Mouse (Mus musculus) midbrain, embryonic 16.5 days (tissue): ENCODE results near the gene Rer1. TPM values are rescaled to one million over a fixed set of nuclear protein-coding genes. Genes with fewer than 3 reads are reported as not detected.

Experiments used
- ATAC-seq: fragments of 200-750 bp; cut with Nextera tagmentation; 2 replicates; pipeline ENCODE4 v1.8.0; 2017; ENCODE audit warnings: moderate TSS enrichment
- H3K27ac ChIP-seq: fragments of 300-500 bp; sonication (generic); 2 replicates; pipeline ENCODE4 v1.5.1; 2014; ENCODE audit warnings: mild to moderate bottlenecking, low read length, mixed read lengths
- H3K27me3 ChIP-seq: fragments of 300-500 bp; sonication (generic); 2 replicates; pipeline ENCODE4 v1.6.1; 2014; ENCODE audit warnings: low read depth, low read length, mixed read lengths; ENCODE audit not compliant: control insufficient read depth, insufficient read depth
- H3K36me3 ChIP-seq: fragments of 300-500 bp; sonication (generic); 2 replicates; pipeline ENCODE4 v1.6.1; 2014; ENCODE audit warnings: mild to moderate bottlenecking, low read length, moderate library complexity, mixed read lengths; ENCODE audit not compliant: control insufficient read depth, insufficient read depth
- H3K4me1 ChIP-seq: fragments of 300-500 bp; sonication (generic); 2 replicates; pipeline ENCODE4 v1.6.1; 2014; ENCODE audit warnings: mild to moderate bottlenecking, low read length, mixed read lengths; ENCODE audit not compliant: control insufficient read depth, insufficient read depth
- H3K4me2 ChIP-seq: fragments of 300-500 bp; sonication (generic); 2 replicates; pipeline ENCODE4 v1.6.1; 2014; ENCODE audit warnings: mild to moderate bottlenecking, low read length, mixed read lengths
- H3K4me3 ChIP-seq: fragments of 300-500 bp; sonication (generic); 2 replicates; pipeline ENCODE4 v1.5.1; 2014; ENCODE audit warnings: low read depth, mild to moderate bottlenecking, low read length, moderate library complexity, mixed read lengths
- H3K9ac ChIP-seq: fragments of 300-500 bp; sonication (generic); 2 replicates; pipeline ENCODE4 v1.6.1; 2014; ENCODE audit warnings: low read depth, low read length, mixed read lengths
- H3K9me3 ChIP-seq: fragments of 300-500 bp; sonication (generic); replicated peaks from 2 replicates; pipeline ENCODE4 v1.6.1; 2014; ENCODE audit warnings: mild to moderate bottlenecking, low read length, mixed read lengths; ENCODE audit not compliant: control insufficient read depth, poor library complexity, severe bottlenecking
- WGBS: fragments of 180-500 bp; shearing (Covaris S2); extraction: QIAGEN DNeasy Blood & Tissue Kit; methylation state at CpG from one replicate; pipeline ENCODE4 v1.1.7; 2014; 5-methylcytosine and 5-hydroxymethylcytosine counted together
- polyA plus RNA-seq: library from polyadenylated mRNA; unstranded; fragments of >200 nt; fragmentation: Nextera tagmentation; extraction: Ambion mirVana; gene quantifications from 2 replicates; pipeline ENCODE4 v1.2.1, GENCODE M21; 2015

The Rer1 gene
- polyA plus RNA-seq, 1 experiment from 2014 or later, result 124 TPM

DNA sequence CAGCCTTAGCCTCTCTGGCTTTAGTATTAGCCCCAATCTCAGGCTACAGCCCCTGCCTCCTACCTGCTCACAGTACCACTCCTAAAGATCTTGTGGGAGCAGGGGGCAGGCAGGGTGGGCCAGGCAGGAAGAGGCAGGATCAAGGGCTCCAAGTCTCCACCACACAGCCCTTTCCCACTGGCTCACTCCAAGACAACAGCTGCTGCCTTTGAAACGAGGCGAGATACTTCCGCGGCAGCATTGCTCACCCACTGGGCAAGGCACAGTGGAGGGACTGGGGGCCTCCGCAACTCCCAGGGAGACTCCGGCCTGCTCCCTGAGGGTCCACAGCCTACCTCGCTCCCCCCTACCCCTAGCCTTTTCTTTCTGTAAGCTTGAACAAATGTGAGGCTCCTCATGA is 52.0 kb downstream of the Rer1 start:
- H3K4me1 ChIP-seq, result peaks cover 17% of the 10 kb centered on the region
- no peak overlapping the region for H3K27ac ChIP-seq
- no peak overlapping the region for H3K4me2 ChIP-seq
- 0 out of 2 replicates have a peak overlapping the region, but pooled peaks have one; percentile 14 for H3K9ac ChIP-seq
- H3K36me3 ChIP-seq, result no peaks in the 10 kb centered on the region
- H3K4me3 ChIP-seq, result no peak overlapping the region
- WGBS, result 26% methylated on average over 7 of the region's 7 CpGs
- no peaks in the 10 kb centered on the region; the same call in 1 of the 2 replicates for H3K27me3 ChIP-seq
- no peak for ATAC-seq
- no peaks in the 10 kb centered on the region for H3K9me3 ChIP-seq

DNA sequence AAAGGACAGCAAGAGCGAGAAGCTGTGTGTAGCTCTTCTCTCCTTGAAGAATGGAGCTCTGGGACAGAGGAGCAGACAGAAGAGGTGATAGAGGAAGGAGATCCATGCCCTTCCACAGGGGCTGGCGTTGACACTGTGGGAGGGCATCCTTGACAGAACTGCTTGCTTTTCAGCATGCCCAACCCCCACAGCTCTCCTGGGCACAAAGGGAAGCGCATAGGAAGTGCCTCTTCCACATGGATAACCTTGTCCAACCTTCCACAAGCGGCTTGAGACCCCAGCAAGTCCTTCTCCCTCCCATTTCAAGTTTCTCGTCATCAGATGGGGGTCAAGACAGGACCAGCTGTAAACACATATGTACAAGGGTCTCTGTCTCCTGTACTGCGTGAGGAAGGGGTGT is 53.1 kb downstream of the Rer1 start:
- no peaks in the 10 kb centered on the region for H3K9me3 ChIP-seq
- 36% methylated on average over 6 of the region's 6 CpGs for WGBS
- H3K9ac ChIP-seq, result no peak overlapping the region
- ATAC-seq, result no peak
- no peak overlapping the region for H3K27ac ChIP-seq
- H3K4me1 ChIP-seq, result peaks cover 17% of the 10 kb centered on the region
- H3K27me3 ChIP-seq, result no peaks in the 10 kb centered on the region; the same call in 1 of the 2 replicates
- H3K4me3 ChIP-seq, result no peak overlapping the region
- no peak overlapping the region for H3K4me2 ChIP-seq
- no peaks in the 10 kb centered on the region for H3K36me3 ChIP-seq

DNA sequence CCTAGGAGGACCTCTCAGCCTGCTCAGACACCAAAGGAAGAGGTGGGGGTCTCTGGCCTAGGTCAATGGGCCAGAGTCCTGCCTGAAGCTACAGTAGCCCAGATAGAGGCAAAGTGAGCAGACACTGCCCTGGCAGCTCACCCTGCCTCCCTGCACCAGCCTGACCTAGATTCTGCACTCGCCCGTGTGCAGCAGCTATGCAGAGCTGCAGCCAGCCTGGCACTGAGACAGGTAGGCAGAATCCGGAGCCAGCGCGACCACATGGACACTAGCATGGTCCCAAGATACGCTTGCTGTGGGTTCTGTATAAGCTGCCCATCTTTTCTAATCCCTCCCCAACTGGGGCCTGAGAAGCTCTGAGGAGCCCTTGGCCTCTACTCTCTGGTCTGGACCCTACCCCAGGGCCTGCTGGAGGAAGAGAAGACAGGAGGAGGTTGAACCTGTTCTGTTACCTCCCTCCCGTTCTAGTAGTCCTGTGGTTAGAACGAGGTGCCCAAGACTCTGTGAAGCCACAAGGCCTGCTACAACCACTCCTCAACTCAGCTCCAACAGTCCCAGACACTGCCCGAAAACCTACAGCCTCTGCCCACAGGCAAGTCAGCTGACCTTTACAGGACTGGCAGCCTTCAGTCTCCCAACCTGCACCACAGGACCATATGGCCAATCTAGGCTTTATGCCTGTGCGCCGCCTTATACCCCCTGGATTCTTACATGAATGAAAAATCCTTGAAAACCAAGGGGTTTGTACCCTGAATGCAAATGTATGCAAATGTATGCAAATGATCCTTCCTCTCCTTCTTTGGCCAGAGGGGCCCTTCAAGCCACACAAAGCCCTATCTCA is 61.8 kb downstream of the Rer1 start:
- Histone ChIP-seq H3K36me3 (no peaks in the 10 kb centered on the region), H3K27me3 (no peaks in the 10 kb centered on the region), H3K9me3 (no peaks in the 10 kb centered on the region), H3K4me3 (no peak overlapping the region), H3K4me1 (peaks cover 8% of the 10 kb centered on the region; the same call in 1 of the 2 replicates), H3K27ac (no peak overlapping the region; the same call in 1 of the 2 replicates), H3K9ac (no peak overlapping the region), H3K4me2 (no peak overlapping the region)
- WGBS, result 62% methylated on average over 11 of the region's 11 CpGs
- 0 out of 2 replicates have a peak, but pooled peaks have one; percentile 30 for ATAC-seq

Other genes starting within 250 kb of the Rer1 start
- 1.5 and 2.9 TPM in 2 replicates for gene Ttc34, start 248.9 kb downstream of the Rer1 start, polyA plus RNA-seq
- gene Mmel1, start 216.8 kb downstream of the Rer1 start, polyA plus RNA-seq, result 0.31 and 0.98 TPM in 2 replicates
- 59.3 and 64.5 TPM in 2 replicates for gene Fam213b, start 187.2 kb downstream of the Rer1 start, polyA plus RNA-seq
- 0.42 TPM in 1 of 2 replicates, not detected in the other for gene Tnfrsf14, start 157.8 kb downstream of the Rer1 start, polyA plus RNA-seq
- 107 and 135 TPM in 2 replicates for gene Hes5, start 125.5 kb downstream of the Rer1 start, polyA plus RNA-seq
- gene Pank4, start 122.3 kb downstream of the Rer1 start, polyA plus RNA-seq, result 42.1 and 45.5 TPM in 2 replicates
- 23.3 and 25.4 TPM in 2 replicates for gene Plch2, start 29.6 kb downstream of the Rer1 start, polyA plus RNA-seq
- 22.2 and 22.8 TPM in 2 replicates for gene Pex10, start 19.4 kb downstream of the Rer1 start, polyA plus RNA-seq
- 7.3 and 8.9 TPM in 2 replicates for gene Morn1, start 195 bp upstream of the Rer1 start, polyA plus RNA-seq
- 9.6 and 10.1 TPM in 2 replicates for gene Ski, start 136.2 kb upstream of the Rer1 start, polyA plus RNA-seq
- 69.8 and 70.1 TPM in 2 replicates for gene Faap20, start 163.4 kb upstream of the Rer1 start, polyA plus RNA-seq